Mouse (Mus musculus) monocyte, adult 2 months (primary cell): ENCODE results near the gene Klhl2.

Experiments
- DNase-seq, 2 experiments: peaks; one replicate each; pipeline ENCODE4 v3.0.0; 2022; ENCODE audit warnings: low spot score in 2 of 2, low read depth in 1 of 2

The Klhl2 gene

DNA sequence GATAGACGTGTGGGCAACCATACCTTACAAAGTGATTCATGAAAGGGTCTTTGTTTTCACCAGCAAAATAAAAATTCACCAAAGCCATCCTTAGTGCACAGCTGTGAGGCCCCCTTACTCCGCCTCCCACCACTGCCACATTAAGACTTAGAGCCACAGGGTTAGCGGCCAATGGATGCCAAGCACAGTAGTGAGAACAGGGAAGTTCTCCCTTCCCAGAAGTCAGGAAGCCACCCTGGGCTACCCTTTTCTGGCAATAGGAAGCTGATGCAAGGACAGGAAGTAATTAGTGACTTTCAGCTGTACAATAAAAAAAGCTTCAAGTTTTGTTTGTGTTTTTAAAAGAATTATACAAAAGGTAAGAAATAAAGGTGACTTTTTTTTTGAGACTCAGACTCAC lies 18.2 kb downstream of the Klhl2 start:
- DNase-seq = no peak

DNA sequence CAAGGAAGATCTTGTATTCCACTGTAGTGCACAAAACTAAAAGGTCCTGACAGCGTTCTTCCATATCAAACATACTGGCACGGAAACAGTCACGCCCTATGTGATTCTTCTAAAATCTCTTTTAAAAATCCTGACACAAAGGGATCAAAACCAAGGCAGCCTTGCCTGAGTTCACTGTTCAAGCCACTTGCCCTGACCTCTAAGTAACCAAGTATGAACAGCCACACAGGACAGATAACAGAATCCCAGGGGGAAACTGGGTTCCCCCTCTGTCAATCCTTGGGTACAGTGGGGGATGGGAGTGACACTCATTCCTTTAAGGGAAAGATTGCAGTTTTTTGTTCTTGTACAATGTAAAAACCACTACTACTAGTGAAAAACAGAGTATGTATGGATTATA lies 19.9 kb downstream of the Klhl2 start:
- DNase-seq = no peak

DNA sequence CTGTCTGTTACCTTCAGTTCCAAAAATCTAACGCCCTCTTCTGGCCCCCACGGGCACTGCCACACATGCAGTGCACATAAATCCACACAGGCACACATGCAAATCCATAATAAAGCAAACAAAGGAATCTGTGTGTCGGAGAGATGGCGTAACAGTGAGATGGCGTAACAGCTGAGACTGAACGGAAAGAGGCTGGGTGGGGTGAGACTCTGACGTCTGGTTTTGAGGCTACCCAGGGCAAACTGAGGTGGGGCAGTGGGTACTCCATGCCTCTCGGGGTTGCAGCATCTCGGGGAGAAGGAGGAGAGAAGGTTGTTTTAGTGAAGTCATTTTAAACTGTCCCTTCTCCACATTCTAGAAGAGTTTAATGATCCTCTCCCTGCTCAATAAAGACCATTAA lies 20.4 kb downstream of the Klhl2 start:
- peak; percentile 71 to 75 for DNase-seq

DNA sequence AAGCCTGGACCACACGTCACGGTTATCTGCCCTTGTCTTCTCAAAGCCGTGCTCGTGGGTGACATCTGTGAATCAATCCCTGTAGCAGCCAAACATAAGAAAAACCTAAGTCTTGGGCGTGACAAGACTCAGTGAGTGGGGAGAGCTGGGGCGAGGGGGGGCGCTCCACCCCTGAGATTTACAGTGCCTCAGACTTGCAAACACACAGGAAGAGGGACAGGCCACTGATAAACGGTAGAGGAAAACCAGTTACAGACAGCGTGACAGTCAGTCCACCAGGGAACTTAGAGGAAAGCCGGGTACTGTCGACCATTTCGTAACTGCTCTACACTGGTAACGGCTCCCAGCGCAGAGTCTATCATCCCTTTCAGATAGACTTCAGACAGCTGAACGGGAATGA lies 21.4 kb downstream of the Klhl2 start:
- no peak for DNase-seq

DNA sequence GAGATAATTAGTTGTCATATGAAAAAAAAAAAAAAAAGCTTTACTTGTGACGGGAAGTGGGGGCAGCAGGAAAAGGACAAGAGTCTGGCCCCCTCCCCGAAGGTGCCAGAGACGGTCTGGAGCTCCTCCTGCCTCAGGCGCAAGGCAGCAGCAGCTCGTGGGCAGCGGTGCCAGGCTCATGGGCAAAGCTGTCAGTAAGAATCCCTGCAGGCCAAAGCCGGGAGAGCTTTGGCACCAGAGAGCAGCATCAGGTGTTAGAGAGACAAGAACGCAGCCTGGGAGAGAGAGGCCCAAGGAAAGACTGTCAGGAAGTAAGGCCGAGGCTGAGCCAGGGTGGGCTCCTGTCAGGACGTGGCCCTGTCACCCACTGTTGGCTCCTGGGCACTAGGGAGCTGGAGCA lies 22.5 kb downstream of the Klhl2 start:
- no peak for DNase-seq

DNA sequence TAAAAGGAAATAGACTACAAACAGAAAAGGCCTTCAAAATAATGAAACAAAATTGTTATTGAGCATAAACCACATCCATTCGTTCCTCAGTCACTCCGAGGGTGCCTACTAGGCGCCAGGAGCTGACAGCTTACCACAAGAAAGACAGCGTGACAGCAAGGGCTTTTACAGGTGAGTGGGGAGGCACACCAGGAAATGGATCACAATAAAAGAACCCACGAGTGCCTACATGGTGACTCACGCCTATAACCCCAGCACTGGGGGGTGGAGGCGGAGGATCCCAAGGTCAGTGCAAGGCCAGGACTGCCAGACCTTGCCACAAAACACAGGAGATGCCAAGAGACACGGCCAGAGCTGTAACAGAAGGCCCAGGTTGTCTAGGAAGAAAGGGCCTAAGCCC lies 23.4 kb downstream of the Klhl2 start:
- DNase-seq = no peak

DNA sequence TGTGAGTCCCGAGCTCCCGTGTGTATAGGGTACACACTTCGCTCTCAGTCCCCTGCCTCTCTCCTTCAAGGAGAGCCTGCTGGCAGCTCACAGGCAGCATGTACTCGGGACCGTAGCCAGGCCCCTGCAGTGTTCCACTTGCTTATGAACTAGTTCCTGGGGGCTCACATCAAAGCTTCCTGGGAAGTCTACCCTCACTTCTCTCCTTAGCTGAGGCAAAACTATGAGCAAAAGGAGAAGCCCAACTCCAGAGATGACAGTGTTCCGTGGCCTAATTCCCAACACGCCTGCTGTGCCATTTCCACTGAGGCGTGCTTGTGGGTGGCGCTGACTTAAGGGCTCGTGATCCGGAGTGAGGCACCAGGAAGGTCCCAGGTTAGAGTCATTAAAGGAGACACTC lies 25.9 kb downstream of the Klhl2 start:
- DNase-seq = no peak

DNA sequence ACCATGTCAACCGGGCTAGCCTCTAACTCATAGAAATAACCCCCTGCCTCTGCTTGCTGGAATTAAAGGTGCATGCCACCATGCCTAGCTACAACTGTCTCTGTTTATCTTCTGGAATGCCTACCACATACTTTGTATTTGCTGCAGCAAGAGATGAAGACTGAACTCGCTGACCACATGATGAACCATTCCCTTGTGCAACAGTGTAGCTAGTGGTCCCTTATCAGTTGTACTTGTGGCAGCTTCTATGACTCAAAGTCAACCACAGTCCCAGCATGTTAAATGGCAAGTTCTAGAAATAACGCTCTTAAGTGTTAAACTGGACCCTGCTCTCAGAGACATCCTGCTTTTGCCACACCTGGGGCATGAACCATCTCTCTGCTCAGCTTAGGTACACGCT lies 28.9 kb downstream of the Klhl2 start:
- DNase-seq = no peak

DNA sequence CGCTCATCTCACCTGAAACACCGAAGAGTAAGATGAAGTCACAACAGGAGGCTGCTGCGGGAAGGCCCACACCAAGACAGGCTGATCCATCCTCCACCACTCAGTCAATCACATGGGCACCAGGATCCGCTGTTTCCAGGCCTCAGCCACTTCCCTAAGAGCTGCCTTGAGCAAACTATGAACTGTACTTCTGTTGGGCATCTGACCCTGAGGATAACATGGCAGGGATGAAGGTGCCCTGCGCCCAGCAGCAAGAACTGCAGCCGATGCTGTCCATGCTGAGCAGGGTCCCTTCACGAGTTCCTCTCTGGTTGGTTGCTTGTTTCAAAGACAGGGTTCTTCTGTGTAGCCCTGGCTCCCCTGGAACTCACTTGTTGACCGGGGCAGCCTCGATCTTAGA lies 38.0 kb downstream of the Klhl2 start:
- DNase-seq = no peak

DNA sequence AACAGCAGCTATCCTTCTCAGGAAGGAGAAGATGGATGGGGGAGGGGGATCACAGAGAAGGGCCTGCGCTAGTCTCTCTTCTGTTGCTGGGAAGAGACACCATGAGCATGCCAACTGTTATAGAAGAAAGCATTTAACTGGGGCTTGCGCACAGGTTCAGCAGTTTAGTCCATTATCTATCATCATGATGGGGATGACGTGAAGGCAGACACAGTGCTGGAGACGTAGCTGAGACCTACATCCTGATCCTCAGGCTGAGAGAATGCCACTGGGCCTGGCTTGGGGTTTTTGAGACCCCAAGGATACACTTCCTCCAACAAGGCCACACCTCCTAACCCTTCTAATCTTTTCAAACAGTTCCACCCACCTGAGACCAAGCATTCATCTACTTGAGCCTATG lies 38.7 kb downstream of the Klhl2 start:
- DNase-seq = no peak

DNA sequence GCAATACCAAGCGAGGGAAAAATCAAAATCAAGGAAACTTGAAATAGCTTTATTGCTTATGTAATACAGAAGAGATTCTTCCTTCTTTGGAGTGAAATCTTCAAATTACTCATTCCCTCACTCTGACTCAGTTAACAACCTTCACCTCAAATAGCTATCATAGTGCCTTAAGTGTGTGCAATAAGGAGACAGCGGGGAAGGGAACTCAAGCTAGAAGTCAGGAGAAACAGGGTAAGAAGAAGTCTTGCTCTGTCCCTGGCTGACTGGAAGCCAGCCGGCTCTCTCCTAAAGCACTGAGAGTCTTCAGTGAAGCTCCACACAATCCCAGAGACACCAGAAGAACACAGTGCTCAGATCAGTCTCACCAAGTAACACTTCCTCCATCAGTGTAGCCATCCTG lies 43.3 kb downstream of the Klhl2 start:
- DNase-seq = no peak

DNA sequence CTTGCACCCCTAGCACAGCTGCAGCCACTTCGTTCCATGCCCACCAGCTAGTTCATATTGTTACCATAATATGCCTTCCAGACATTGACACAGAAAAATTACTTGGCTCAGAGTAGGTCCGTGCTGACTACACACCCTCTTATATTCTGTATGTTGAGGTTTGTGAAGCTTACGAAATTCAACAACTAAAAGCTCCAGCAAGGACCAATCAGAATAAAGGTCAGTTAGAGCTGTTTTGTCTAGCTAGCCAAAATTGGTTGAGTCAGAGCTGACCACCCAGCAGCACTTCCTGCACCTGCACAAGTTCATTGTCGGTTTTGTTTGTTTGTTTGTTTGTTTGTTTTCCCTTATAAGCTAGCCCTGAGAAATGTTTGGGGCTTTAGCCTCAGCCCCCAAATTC lies 44.8 kb downstream of the Klhl2 start:
- DNase-seq = no peak

DNA sequence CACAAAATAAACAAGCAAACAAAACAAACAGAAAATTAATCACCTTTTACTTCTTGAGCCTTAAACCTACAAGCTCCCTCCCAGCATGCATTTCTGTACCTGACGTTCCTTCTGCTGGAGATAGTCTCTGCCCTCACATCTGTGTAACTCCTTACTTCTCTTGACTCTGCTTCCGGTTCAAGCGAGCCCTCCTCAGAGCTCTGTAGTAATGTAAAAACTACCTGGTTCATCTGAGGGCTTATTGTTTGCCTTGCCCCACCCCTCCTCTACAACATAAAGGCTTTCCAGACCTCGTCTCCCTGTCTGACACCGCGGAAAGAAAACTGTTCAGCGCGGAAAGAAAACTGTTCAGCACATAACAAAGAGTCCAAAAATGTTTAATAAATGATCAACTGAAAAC lies 50.5 kb downstream of the Klhl2 start:
- no peak for DNase-seq

DNA sequence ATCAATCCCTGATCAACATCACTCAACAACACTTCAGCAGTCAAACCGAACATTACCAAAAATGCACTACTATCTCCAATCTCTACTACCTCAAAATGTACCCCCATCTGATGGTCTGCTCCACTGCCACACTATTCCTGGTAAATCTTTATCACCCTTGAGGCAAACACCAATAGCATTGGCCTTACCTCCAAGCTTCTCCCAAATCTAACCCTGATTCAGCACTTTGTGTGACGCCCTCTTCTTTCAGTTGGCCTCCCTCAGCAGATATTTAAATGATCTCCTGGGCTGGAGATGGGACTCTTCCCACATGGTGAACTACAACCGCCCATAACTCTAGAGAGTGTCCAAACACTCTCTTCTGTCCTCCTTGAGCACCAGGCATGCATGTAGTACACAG lies 51.3 kb downstream of the Klhl2 start:
- no peak for DNase-seq

DNA sequence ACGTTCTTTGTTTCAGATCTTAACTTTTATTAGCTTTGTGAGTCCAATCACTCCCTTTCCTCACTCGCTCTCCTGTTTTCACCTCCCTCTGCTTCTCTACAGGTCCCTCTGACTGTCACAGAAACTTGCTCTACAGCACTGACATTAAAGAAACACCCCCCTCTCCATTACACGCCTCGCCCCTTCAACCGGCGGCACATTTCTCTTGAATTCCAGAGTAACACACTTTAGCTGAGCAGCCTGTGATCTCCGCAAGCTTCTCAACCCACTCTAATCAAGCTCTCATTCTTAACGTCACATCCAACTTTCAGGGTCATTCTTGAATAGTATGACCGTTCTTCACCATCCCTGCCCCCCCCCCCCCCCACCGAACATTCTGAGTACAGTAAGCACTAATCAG lies 52.1 kb downstream of the Klhl2 start:
- no peak for DNase-seq

DNA sequence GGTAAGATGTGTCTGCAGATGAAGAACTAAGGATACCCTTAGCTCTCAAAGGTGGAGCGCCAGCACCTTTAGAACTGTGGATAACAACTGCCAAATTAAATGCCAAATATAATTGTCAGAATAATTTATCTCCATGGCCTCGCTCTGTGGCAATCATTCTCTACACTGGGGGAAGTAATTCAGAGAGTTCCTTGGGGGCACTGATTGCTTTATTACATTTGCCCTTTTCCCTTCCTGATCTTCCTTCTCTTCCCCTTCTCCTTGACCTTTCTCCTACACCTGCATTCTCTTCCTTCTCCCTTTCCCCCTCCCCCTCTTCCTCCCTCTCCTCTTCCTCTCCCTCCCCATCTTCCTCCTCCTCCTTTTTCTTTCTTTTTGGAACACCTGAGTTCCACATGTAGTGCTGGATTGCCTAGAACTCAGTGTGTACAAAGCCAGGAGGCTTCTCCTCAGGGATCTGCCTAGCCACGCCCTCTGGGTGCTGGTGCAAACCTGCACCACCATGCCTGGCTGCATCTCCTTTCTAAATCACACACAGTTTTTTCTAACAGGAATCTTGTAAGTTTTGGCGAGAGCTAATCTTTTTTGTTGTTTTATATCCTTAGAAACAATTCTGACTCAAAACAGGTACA lies 58.5 kb downstream of the Klhl2 start:
- DNase-seq = no peak

DNA sequence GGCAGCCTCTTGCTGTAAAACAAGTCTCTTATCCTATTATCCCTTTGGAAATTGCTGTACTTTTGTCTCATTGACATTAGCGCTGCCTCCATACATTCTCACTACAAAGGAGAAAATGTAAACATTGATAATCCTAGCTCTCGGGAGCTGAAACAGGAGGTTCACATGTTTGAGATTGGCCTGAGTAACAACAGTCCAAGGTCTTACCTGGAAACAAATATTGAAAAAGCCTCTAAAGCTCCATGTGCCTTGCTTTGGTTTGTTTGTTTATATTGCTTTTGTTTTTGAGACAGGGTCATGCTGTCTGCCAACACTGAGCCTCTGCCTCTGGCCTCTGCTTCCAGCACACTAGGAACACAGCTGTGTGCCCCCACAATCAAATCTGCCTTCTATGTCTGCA lies 59.4 kb downstream of the Klhl2 start:
- DNase-seq = no peak

DNA sequence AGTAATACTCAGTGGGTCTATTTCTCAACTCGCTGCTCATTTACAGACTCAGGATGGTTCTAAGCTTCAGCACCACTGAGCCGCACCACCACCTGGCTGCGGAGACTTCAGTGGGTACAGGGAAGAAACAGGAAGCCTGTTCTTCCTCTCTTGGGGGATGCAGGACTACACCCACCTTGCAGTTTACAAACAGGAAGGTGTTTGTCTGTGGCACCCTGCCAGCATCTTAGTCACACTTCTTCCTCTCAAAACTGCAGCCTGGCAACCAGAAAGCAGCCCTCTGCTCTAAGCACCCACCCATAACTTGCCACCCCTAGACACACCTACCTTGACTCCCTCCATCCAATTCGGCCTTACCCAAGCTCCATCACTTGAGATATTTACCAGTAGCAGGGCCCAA lies 61.1 kb downstream of the Klhl2 start:
- peak; percentile 34 to 63 for DNase-seq

DNA sequence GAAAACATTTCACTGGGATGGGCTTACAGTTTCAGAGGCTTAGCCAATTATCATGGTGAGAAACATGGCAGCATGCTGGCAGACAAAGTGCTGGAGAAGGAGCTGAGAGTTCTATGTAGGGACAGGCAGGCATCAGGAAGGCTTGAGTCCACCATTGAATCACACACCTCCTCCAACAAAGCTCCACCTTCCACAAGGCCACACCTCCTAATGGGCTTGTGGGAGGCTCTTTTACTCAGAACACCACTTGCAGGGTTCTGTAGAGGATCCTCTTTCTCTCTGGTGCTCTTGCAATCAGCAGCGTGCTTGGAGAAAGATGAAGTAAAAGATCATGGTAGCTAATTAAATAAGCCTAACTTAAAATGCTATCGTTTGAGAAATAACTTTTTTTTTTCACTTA lies 63.0 kb downstream of the Klhl2 start:
- DNase-seq = no peak

DNA sequence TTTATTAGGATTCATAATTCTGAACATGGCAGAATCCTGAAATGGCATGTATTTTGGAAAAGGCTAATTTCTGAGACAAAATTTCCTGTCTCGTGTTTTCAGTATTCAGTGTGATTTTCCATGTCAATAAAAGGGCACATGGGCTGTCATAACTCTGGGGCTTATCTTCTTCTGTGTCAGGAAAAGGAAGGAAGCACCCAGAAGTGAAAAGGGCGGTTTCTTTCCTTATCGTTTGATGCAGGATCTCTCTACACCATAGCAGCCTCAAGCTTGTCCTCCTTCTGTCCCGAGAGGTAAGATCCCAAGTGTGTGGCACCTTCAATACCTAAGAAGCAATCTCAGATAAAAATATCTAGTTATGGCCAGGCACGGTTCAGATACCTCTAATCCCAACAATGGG lies 65.6 kb downstream of the Klhl2 start:
- no peak for DNase-seq

DNA sequence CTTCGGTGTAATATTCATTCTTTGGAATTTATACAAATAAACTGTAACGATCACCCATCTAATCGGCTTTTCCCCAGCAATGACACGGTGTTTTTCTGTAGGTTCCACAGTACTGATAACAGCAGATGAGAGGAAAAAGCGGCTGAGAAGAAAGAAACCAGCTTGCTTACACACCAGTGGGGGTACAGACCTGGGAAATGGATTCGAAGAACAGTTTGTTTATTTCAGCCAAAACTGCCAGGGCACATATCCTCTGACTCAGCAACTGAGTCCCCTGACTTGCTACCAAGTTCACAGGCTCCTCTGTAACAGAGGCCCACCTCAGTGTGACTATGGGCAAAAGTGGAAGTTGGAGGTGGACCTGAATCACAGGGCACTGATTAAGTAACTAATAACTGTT lies 67.9 kb downstream of the Klhl2 start:
- no peak for DNase-seq

DNA sequence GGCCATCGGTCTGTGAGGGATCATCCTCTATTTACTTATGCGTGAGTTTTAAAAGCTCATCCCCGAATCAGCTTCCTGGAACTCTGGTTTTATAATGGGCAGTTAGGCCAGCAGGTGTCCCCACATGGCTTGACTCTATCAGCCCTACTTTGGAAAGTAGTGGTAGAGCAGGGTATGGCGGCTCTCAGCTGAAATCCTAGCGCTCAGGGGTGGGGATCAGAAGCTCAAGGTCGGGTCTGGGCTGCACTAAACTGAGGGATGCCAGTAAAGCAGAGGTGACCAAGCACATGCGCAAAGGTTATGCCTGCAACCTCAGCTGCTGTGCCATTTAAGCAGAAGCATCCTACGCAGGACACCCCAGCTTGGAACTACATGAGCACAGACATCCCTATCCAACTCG lies 71.9 kb downstream of the Klhl2 start:
- DNase-seq = no peak

DNA sequence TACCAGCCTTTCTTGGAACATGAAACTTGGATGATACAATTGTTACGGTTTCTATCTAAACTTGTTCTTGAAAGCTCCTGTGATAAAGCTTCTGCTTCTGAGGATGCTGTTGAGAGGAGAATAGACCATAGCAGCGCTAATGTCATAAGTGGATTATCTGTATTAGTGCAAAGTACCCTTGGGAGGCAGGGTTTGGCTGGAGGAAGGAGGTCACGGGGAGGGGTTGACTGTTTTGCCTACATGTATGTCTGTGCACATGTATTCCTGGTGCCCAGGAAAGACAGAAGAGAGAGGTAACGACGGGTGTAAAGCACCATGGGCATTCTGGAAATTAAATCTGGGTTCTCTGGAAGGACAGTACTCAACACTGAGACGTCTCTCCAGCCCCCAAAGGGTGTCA lies 75.7 kb downstream of the Klhl2 start:
- no peak for DNase-seq

DNA sequence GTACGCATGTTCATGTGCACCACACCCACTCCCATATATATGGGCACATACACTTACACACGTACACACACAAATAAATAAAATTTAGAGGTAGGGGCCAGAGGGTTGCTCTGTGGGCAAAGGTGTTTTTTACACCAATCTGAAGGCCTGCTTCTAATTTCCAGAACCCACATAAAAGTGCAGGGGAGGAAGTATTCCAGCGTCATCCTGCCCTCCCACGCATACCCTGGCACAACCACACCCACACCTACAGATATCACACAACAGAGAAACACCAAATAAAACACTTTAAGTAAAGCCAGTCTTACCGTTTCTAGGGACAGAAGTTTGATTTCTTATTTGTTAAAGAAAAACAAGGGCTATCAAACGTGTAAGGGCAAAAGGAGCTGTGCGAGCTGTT lies 79.0 kb downstream of the Klhl2 start:
- DNase-seq = no peak
